Mouse (Mus musculus) liver, embryonic 14.5 days (tissue): ENCODE data around the gene Slc25a35.

Source experiments
- CTCF ChIP-seq: IDR thresholded peaks from 2 replicates; pipeline ENCODE4 v1.5.1; 2016; ENCODE audit warnings: antibody characterized with exemption, low read depth, control low read depth
- EP300 ChIP-seq: IDR thresholded peaks from 2 replicates; pipeline ENCODE4 v1.6.1; 2016; ENCODE audit warnings: antibody characterized with exemption, low read depth

DNA sequence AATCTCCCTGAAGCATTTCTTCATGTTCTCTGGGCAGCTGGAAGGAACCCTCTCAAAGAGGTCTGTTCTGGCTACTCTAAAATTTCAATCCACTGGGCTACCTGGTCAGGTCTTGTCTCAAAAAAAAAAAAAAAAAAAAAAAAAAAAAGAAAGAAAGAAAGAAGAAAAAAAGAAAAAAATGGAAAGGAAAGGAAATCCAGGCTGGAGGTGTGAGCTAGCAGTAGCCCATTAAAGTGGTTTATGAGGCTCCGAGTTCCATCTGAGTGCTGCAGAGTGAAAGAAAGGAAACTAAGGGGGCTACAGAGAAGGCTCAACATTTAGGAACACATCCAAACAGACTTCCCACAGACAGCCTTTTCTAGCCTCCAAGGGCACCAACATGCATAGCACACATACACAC is 10.0 kb upstream of the Slc25a35 start:
- TF ChIP-seq CTCF (no peak), EP300 (no peak)
